ENCODE assay signal across 8 mouse cellular contexts in the genomic region with DNA sequence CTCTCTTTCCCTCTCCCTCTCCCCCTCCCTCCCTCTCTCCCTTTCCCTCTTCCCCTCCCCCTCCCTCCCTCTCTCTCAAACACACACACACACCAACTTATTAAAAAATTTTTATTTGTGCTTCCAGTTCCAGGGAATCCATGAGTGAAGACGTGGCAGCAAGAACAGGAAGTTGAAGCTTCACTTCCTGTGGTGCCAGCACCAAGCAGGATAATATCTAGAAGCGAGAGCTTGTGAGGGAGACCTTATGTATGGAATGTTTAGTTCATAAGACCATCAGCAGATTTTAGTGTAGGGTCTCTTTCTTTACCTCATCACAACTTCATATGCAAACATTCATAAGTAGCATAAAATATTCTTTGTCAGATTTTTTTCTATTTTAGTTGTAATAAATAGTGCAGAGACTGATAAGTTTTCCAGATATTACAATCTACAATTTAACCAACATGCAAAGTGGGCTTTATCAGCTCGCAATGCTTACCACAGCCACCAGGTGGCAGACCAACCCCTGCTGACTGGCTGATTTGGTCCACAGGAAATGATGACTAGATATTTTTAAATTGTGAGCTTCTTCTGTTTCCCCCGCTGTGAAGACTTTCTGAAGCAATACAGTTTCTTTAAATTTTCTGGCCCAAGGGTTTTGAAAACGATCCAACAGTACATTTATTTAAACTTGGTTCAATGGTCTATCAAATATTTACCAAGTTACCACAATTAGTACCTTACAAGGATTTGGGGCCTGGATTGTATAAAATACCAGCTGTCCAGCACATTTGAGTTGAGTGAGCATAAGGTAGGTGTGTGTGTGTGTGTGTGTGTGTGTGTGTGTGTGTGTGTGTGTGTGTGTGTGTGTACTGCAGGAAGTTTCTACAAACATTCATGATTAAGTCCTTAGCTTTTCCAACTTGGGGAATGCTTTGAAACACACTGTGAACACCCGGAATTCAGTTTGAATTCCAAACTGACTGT. TPM values are rescaled to one million over a fixed set of nuclear protein-coding genes. Genes with fewer than 3 reads are reported as not detected.
DNase-seq lines count a peak whose midpoint lies in the region; ATAC-seq and TF ChIP-seq lines count a peak whose summit lies in the region.

No protein-coding gene starts in this region.

- peak overlapping the region; percentile 99 for H3K27ac ChIP-seq in kidney, adult 2 months (ENCODE audit: insufficient read depth, low read depth, low read length)
- no peak overlapping the region for H3K27ac ChIP-seq in limb, embryonic 14.5 days (replicated peaks; ENCODE audit: low read depth, low read length)
- no peak overlapping the region for H3K27ac ChIP-seq in neural tube, embryonic 11.5 days (ENCODE audit: low read depth, low read length)

- ATAC-seq in limb, embryonic 14.5 days (ENCODE audit: low FRiP score, low read depth) = peak; percentile 37; the same call in 1 of the 2 replicates
- no peak for ATAC-seq in neural tube, embryonic 11.5 days (ENCODE audit: insufficient read depth, low FRiP score, low TSS enrichment)

- no peaks in the 10 kb centered on the region for H3K9me3 ChIP-seq in limb, embryonic 14.5 days (ENCODE audit: control insufficient read depth, low read length)
- H3K9me3 ChIP-seq in neural tube, embryonic 11.5 days (ENCODE audit: control insufficient read depth, low read length) = no peaks in the 10 kb centered on the region

- no peak overlapping the region for H3K4me2 ChIP-seq in limb, embryonic 14.5 days (replicated peaks; ENCODE audit: low read depth, low read length, severe bottlenecking)
- no peak overlapping the region for H3K4me2 ChIP-seq in neural tube, embryonic 11.5 days (ENCODE audit: low read depth)

- H3K27me3 ChIP-seq in kidney, adult 2 months (replicated peaks; ENCODE audit: control insufficient read depth, insufficient read depth, low read length) = no peaks in the 10 kb centered on the region
- no peaks in the 10 kb centered on the region for H3K27me3 ChIP-seq in limb, embryonic 14.5 days (ENCODE audit: control insufficient read depth, insufficient read depth, low read length)
- no peaks in the 10 kb centered on the region for H3K27me3 ChIP-seq in neural tube, embryonic 11.5 days (ENCODE audit: control insufficient read depth, insufficient read depth, low read length)

- no peak overlapping the region for H3K9ac ChIP-seq in limb, embryonic 14.5 days (ENCODE audit: low read depth, low read length, severe bottlenecking)
- H3K9ac ChIP-seq in neural tube, embryonic 11.5 days (ENCODE audit: low read length) = no peak overlapping the region

- WGBS in kidney, adult 2 months = 2% methylated on average over 6 of the region's 6 CpGs
- 17% methylated on average over 6 of the region's 6 CpGs for WGBS in limb, embryonic 14.5 days
- 18% methylated on average over 6 of the region's 6 CpGs for WGBS in neural tube, embryonic 11.5 days

- no peaks in the 10 kb centered on the region for H3K36me3 ChIP-seq in kidney, adult 2 months (ENCODE audit: control insufficient read depth, insufficient read depth, low read length)
- no peaks in the 10 kb centered on the region for H3K36me3 ChIP-seq in limb, embryonic 14.5 days (ENCODE audit: control insufficient read depth, insufficient read depth, low read length)
- no peaks in the 10 kb centered on the region for H3K36me3 ChIP-seq in neural tube, embryonic 11.5 days (ENCODE audit: control insufficient read depth, insufficient read depth, low read length)

- no peak overlapping the region for H3K4me3 ChIP-seq in kidney, adult 2 months (ENCODE audit: insufficient read depth, low read depth, low read length)
- H3K4me3 ChIP-seq in limb, embryonic 14.5 days (replicated peaks; ENCODE audit: low read length) = no peak overlapping the region
- no peak overlapping the region for H3K4me3 ChIP-seq in neural tube, embryonic 11.5 days (ENCODE audit: low read depth, low read length)

- peak; percentile 91 for TF ChIP-seq CTCF in kidney, adult 2 months (conservative IDR thresholded peaks at IDR 0.05; ENCODE audit: insufficient read depth, insufficient read length, low read depth, low read length)

- DNase-seq in 3134 (ENCODE audit: extremely low read depth, insufficient read length, low spot score) = peak; percentile 53
- DNase-seq in Muller cell, postnatal 12 days (ENCODE audit: inconsistent ontology term) = peak; percentile 82
- DNase-seq in cerebellum, postnatal 14 days = peak; percentile 88 to 89
- peak; percentile 80 for DNase-seq in gastrocnemius, postnatal 10 days
- DNase-seq in kidney, adult 2 months = peak; percentile 90
- peak; percentile 83 for DNase-seq in limb, embryonic 14.5 days (ENCODE audit: low spot score)
- peak; percentile 77 for DNase-seq in neural tube, embryonic 11.5 days (ENCODE audit: low spot score)
- peak; percentile 90 for DNase-seq in testis, postnatal 10 days (ENCODE audit: low spot score)

- peaks cover 11% of the 10 kb centered on the region for H3K4me1 ChIP-seq in kidney, adult 2 months (ENCODE audit: control insufficient read depth, insufficient read depth, low read length)
- no peaks in the 10 kb centered on the region for H3K4me1 ChIP-seq in limb, embryonic 14.5 days (ENCODE audit: control insufficient read depth, insufficient read depth, low read length)
- no peaks in the 10 kb centered on the region for H3K4me1 ChIP-seq in neural tube, embryonic 11.5 days (ENCODE audit: control insufficient read depth, insufficient read depth, low read length)

- no peak for TF ChIP-seq POLR2A in kidney, adult 2 months (IDR thresholded peaks at IDR 0.05; ENCODE audit: low read depth, low read length)
- TF ChIP-seq POLR2A in limb, embryonic 14.5 days (IDR thresholded peaks at IDR 0.05; ENCODE audit: borderline replicate concordance, extremely low read depth, insufficient read depth, insufficient read length) = no peak

RNA-seq across cellular contexts. Expression of a gene that starts 19.8 kb away (rescaled TPM):
- total RNA-seq in gastrocnemius, postnatal 10 days (2021) = 10 to 100 TPM in 1 of 2 experiments, 1 to 10 TPM in 1; 8.5 to 10.2 TPM
- polyA plus RNA-seq in kidney, adult 2 months (2012; rRNA removed) = 10.2 and 15.0 TPM in 2 replicates
- 20.4 and 24.3 TPM in 2 replicates for polyA plus RNA-seq in limb, embryonic 14.5 days (2012; rRNA removed)
- 2.8 and 3.7 TPM in 2 replicates for polyA plus RNA-seq in limb, embryonic 14.5 days (2014; fragmentation: Nextera tagmentation; extraction: Ambion mirVana)
- polyA plus RNA-seq in neural tube, embryonic 11.5 days (2014; fragmentation: Nextera tagmentation; extraction: Ambion mirVana) = 1.8 and 1.9 TPM in 2 replicates

RNA-seq across cellular contexts. Expression of a gene that starts 32.5 kb away (rescaled TPM):
- 10 to 100 TPM; 10.5 to 15.4 TPM for total RNA-seq in gastrocnemius, postnatal 10 days (2021)
- 14.4 TPM in 2 replicates for polyA plus RNA-seq in kidney, adult 2 months (2012; rRNA removed)
- polyA plus RNA-seq in limb, embryonic 14.5 days (2012; rRNA removed) = 21.2 and 23.6 TPM in 2 replicates
- 14.0 and 14.2 TPM in 2 replicates for polyA plus RNA-seq in limb, embryonic 14.5 days (2014; fragmentation: Nextera tagmentation; extraction: Ambion mirVana)
- 10.7 and 10.9 TPM in 2 replicates for polyA plus RNA-seq in neural tube, embryonic 11.5 days (2014; fragmentation: Nextera tagmentation; extraction: Ambion mirVana)
